Mouse (Mus musculus) megakaryocyte, embryonic 14.5 days (primary cell): ENCODE measurements around the gene Srp68.

Source experiments
- FLI1 ChIP-seq: IDR thresholded peaks from 2 replicates; pipeline ENCODE4 v1.6.1; 2012; ENCODE audit warnings: low read length, inconsistent platforms, mixed read lengths
- GATA1 ChIP-seq: IDR thresholded peaks from 3 replicates; pipeline ENCODE4 v1.6.1; 2012; ENCODE audit warnings: mixed read lengths, low read length, inconsistent platforms, borderline replicate concordance

- TF ChIP-seq GATA1 (no peak), FLI1 (no peak)
These were observed 35.6 kb upstream of the Srp68 start for GRCm38 (mm10) chr11:116309601-116310000.
